Mouse (Mus musculus) kidney, adult 2 months (tissue): ENCODE data around the gene Mgat4b.

ENCODE experiments used
- CTCF ChIP-seq: fragments of 200-500 bp; conservative IDR thresholded peaks from 2 replicates; pipeline ENCODE4 v1.5.1; 2011; ENCODE audit warnings: low read depth, mild to moderate bottlenecking, control low read depth, low read length, moderate library complexity, mixed read lengths; ENCODE audit not compliant: insufficient read depth, insufficient read length
- POLR2A ChIP-seq: fragments of 200-500 bp; IDR thresholded peaks from one replicate; pipeline ENCODE4 v1.6.1; 2011; ENCODE audit warnings: low read depth, low read length, control low read depth

- TF ChIP-seq CTCF (no peak), POLR2A (no peak)
Measured at GRCm38 (mm10) chr11:50226406-50226805, 15.7 kb downstream of the Mgat4b start.
